Mouse (Mus musculus) lung, adult 2 months (tissue): ENCODE measurements around the gene Pnmt.

Experiments
- CTCF ChIP-seq: fragments of 200-500 bp; IDR thresholded peaks from 2 replicates; pipeline ENCODE4 v1.5.1; 2011; ENCODE audit warnings: mild to moderate bottlenecking, low read length, control low read depth; ENCODE audit not compliant: insufficient read depth
- POLR2A ChIP-seq: fragments of 200-500 bp; IDR thresholded peaks from 2 replicates; pipeline ENCODE4 v1.6.1; 2011; ENCODE audit warnings: low read depth, mild to moderate bottlenecking, control low read depth, low read length, borderline replicate concordance; ENCODE audit errors: extremely low read depth

GRCm38 (mm10) chr11:98355732-98356299 lies 30.4 kb upstream of the Pnmt start:
- TF ChIP-seq CTCF (peak; percentile 50), POLR2A (no peak)
